Mouse (Mus musculus): ENCODE data around the gene Olfr820.

- TF ChIP-seq POLR2A (IDR thresholded peaks at IDR 0.05; ENCODE audit: insufficient read length, low read depth) (no peak), MAX (IDR thresholded peaks at IDR 0.05; ENCODE audit: low read depth) (no peak), CEBPB (IDR thresholded peaks at IDR 0.05; ENCODE audit: insufficient read depth, poor library complexity, severe bottlenecking) (no peak), POLR2AphosphoS2 (IDR thresholded peaks at IDR 0.05; ENCODE audit: insufficient read length, low read depth) (no peak), TCF3 (IDR thresholded peaks at IDR 0.05; ENCODE audit: insufficient read length, low read depth) (no peak)
Observed at GRCm38 (mm10) chr10:130037096-130037495, 24.7 kb downstream of the Olfr820 start.

Data from myocyte (in vitro differentiated cells).